Comparison of ENCODE assay signal across 7 mouse cellular contexts in the genomic region with DNA sequence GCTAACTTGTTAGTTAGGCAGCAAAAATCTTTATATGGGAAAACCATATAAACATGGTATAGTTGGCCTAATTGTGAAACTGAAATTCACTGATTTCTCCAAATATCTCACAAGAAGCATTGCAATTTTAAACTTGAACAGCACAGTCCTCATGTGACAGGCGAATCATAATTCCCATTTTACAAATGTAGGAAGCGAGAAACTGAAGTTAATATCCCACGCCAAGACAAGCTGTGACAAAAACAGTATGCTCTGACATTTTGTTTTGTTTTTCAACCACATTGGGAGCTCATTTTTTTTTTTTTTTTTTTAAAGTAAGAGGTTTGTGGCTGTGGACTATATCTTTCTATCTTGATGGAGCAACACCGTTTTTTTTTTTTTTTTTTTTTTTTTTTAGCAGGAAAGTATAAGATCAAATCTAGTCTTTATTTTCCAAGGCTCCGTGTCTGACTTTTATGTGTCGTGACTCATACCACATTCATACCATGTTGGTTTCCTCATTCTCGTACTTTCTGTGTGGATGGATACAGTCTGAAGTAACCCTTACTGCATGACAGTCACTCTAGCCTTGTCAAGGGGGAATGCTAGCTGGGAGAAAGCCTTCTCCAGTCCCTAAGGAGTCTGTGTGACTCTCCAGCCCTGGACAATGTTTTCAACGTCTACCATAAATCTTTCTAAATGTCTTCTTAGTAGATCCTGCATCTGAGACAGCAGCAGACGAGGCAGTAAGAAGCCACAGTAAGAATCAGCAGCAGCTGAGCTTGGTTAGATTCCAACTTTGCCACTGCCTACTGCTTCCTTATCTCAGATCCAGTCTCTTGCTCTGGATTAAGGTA. TPM values are rescaled to one million over a fixed set of nuclear protein-coding genes. Genes with fewer than 3 reads are reported as not detected.
DNase-seq lines count a peak whose midpoint lies in the region; ATAC-seq and TF ChIP-seq lines count a peak whose summit lies in the region.

No protein-coding gene starts in this region.

- H3K4me1 ChIP-seq in lung, embryonic 14.5 days (ENCODE audit: insufficient read depth), result 0 out of 2 replicates have a peak, but pooled peaks cover 3% of the 10 kb centered on the region
- H3K4me1 ChIP-seq in bone marrow, adult 2 months (ENCODE audit: control insufficient read depth, insufficient read depth, low read length), result no peaks in the 10 kb centered on the region; the same call in none of the 2 replicates
- H3K4me1 ChIP-seq in heart, postnatal 0 days (ENCODE audit: control insufficient read depth, insufficient read depth), result peaks cover 20% of the 10 kb centered on the region
- peaks cover 33% of the 10 kb centered on the region for H3K4me1 ChIP-seq in megakaryocyte, embryonic 14.5 days

- H3K9me3 ChIP-seq in lung, embryonic 14.5 days (ENCODE audit: low read depth, low read length), result no peaks in the 10 kb centered on the region
- no peaks in the 10 kb centered on the region for H3K9me3 ChIP-seq in heart, postnatal 0 days (replicated peaks; ENCODE audit: control insufficient read depth, low read length)
- no peaks in the 10 kb centered on the region for H3K9me3 ChIP-seq in megakaryocyte, embryonic 14.5 days

- no peak for DNase-seq in lung, embryonic 14.5 days
- DNase-seq in lung, postnatal 10 days, result no peak
- DNase-seq in heart, postnatal 0 days (ENCODE audit: low spot score), result no peak
- no peak for DNase-seq in urinary bladder, postnatal 4 days (ENCODE audit: low spot score in 2 of 2)
- no peak for DNase-seq in cerebellum, adult 11 months

- H3K27ac ChIP-seq in lung, embryonic 14.5 days (ENCODE audit: low read depth), result peak overlapping the region; percentile 93
- no peak overlapping the region for H3K27ac ChIP-seq in bone marrow, adult 2 months (ENCODE audit: control insufficient read depth, insufficient read depth, low read depth, low read length, poor library complexity)
- peak overlapping the region; percentile 99 for H3K27ac ChIP-seq in heart, postnatal 0 days (ENCODE audit: low read depth)

- peak overlapping the region; percentile 76 for H3K4me3 ChIP-seq in lung, embryonic 14.5 days (ENCODE audit: low read depth, low read length)
- H3K4me3 ChIP-seq in bone marrow, adult 2 months (replicated peaks; ENCODE audit: control insufficient read depth, low read depth, low read length), result peak overlapping the region; percentile 66
- peak overlapping the region; percentile 84 for H3K4me3 ChIP-seq in heart, postnatal 0 days (ENCODE audit: low read depth, low read length)
- peak overlapping the region; percentile 95 for H3K4me3 ChIP-seq in megakaryocyte, embryonic 14.5 days (replicated peaks)

- H3K36me3 ChIP-seq in lung, embryonic 14.5 days (ENCODE audit: insufficient read depth), result no peaks in the 10 kb centered on the region
- H3K36me3 ChIP-seq in heart, postnatal 0 days (replicated peaks; ENCODE audit: control insufficient read depth, insufficient read depth, low read length), result no peaks in the 10 kb centered on the region
- H3K36me3 ChIP-seq in megakaryocyte, embryonic 14.5 days (replicated peaks; ENCODE audit: low read length), result peaks cover 14% of the 10 kb centered on the region

- TF ChIP-seq CTCF in lung, embryonic 14.5 days (IDR thresholded peaks at IDR 0.05; ENCODE audit: low read depth), result no peak
- no peak for TF ChIP-seq CTCF in bone marrow, adult 2 months (IDR thresholded peaks at IDR 0.05; ENCODE audit: control insufficient read depth, insufficient read depth, low read length)
- TF ChIP-seq CTCF in heart, postnatal 0 days (IDR thresholded peaks at IDR 0.05; ENCODE audit: low read depth), result no peak

- no peaks in the 10 kb centered on the region for H3K27me3 ChIP-seq in lung, embryonic 14.5 days (ENCODE audit: insufficient read depth, low read length)
- H3K27me3 ChIP-seq in heart, postnatal 0 days (ENCODE audit: control insufficient read depth, insufficient read depth, low read length), result no peaks in the 10 kb centered on the region
- H3K27me3 ChIP-seq in megakaryocyte, embryonic 14.5 days (replicated peaks), result no peaks in the 10 kb centered on the region

- TF ChIP-seq EP300 in heart, postnatal 0 days (IDR thresholded peaks at IDR 0.05; ENCODE audit: low read depth), result no peak

- H3K4me2 ChIP-seq in lung, embryonic 14.5 days, result peak overlapping the region; percentile 74
- H3K4me2 ChIP-seq in heart, postnatal 0 days (ENCODE audit: low read depth, low read length), result peak overlapping the region; percentile 65

- TF ChIP-seq POLR2A in bone marrow, adult 2 months (IDR thresholded peaks at IDR 0.05; ENCODE audit: borderline replicate concordance, control insufficient read depth, low read depth, low read length), result no peak

- peak overlapping the region; percentile 91; the same call in 1 of the 2 replicates for H3K9ac ChIP-seq in lung, embryonic 14.5 days
- peak overlapping the region; percentile 98 for H3K9ac ChIP-seq in heart, postnatal 0 days (replicated peaks; ENCODE audit: low read depth, low read length)

- 40% methylated on average over 9 of the region's 9 CpGs for WGBS in lung, embryonic 14.5 days
- WGBS in bone marrow, adult 2 months, result 22% methylated on average over 9 of the region's 9 CpGs
- WGBS in heart, postnatal 0 days, result 45% methylated on average over 9 of the region's 9 CpGs

- ATAC-seq in lung, embryonic 14.5 days (ENCODE audit: insufficient read depth), result no peak
- ATAC-seq in heart, postnatal 0 days (ENCODE audit: insufficient read depth, low read depth), result no peak

RNA-seq across cellular contexts. Expression of a gene that starts 0.8 kb away (rescaled TPM):
- polyA plus RNA-seq in lung, embryonic 14.5 days (2014; fragmentation: Nextera tagmentation; extraction: Ambion mirVana), result 10.5 and 10.8 TPM in 2 replicates
- polyA plus RNA-seq in bone marrow, adult 2 months (2011; ENCODE audit: insufficient read depth, insufficient read length, low replicate concordance, missing spikeins), result 3.3 and 7.7 TPM in 2 replicates
- total RNA-seq in heart, postnatal 0 days (2014; rRNA removed; ENCODE audit: low replicate concordance), result 17.2 and 39.6 TPM in 2 replicates
- 10.3 and 11.1 TPM in 2 replicates for polyA plus RNA-seq in heart, postnatal 0 days (2015; fragmentation: Nextera tagmentation; extraction: Ambion mirVana)
- 0.79 TPM in 1 of 2 replicates, not detected in the other for polyA plus RNA-seq in megakaryocyte, embryonic 14.5 days (2012; ENCODE audit: insufficient read depth, low replicate concordance)
